Mouse (Mus musculus) testis, adult 2 months (tissue): ENCODE measurements at regions not wholly inside any gene's neighbourhood (a gene's known extent, or its start where the extent isn't known, plus 50 kb on each side); places are given as distances from the start of the nearest gene placed in this dataset.
"Not testable (repeated sequence)": the region's sequence is repeated elsewhere in the genome, so short reads cannot be mapped to it uniquely, and the experiment has no call there.

Experiments used
- H3K27ac ChIP-seq: fragments of 200-500 bp; 2 replicates; pipeline ENCODE4 v1.5.1; 2012; ENCODE audit warnings: low read depth, low read length; ENCODE audit not compliant: control insufficient read depth, insufficient read depth
- H3K27me3 ChIP-seq: fragments of 200-500 bp; 2 replicates; pipeline ENCODE4 v1.6.1; 2012; ENCODE audit warnings: mild to moderate bottlenecking, low read length, moderate library complexity; ENCODE audit not compliant: control insufficient read depth, insufficient read depth
- H3K36me3 ChIP-seq: fragments of 200-500 bp; 2 replicates; pipeline ENCODE4 v1.6.1; 2012; ENCODE audit warnings: mild to moderate bottlenecking, low read length; ENCODE audit not compliant: control insufficient read depth, insufficient read depth
- H3K4me1 ChIP-seq: fragments of 200-500 bp; 2 replicates; pipeline ENCODE4 v1.6.1; 2012; ENCODE audit warnings: low read length; ENCODE audit not compliant: control insufficient read depth, insufficient read depth
- H3K4me3 ChIP-seq: fragments of 200-500 bp; 2 replicates; pipeline ENCODE4 v1.5.1; 2012; ENCODE audit warnings: low read depth, mild to moderate bottlenecking, low read length, moderate library complexity, mixed read lengths; ENCODE audit not compliant: control insufficient read depth
- CTCF ChIP-seq: fragments of 200-500 bp; IDR thresholded peaks from 2 replicates; pipeline ENCODE4 v1.5.1; 2012; ENCODE audit warnings: low read depth, mild to moderate bottlenecking, inconsistent platforms, low read length, moderate library complexity; ENCODE audit not compliant: control insufficient read depth, insufficient read depth, insufficient replicate concordance
- POLR2A ChIP-seq: fragments of 200-500 bp; IDR thresholded peaks from 2 replicates; pipeline ENCODE4 v1.6.1; 2012; ENCODE audit warnings: low read depth, mild to moderate bottlenecking, inconsistent platforms, low read length, moderate library complexity; ENCODE audit not compliant: control insufficient read depth

- Histone ChIP-seq H3K4me3 (no peak overlapping the region), H3K36me3 (no peaks in the 10 kb centered on the region)
- no peak for TF ChIP-seq CTCF
- TF ChIP-seq POLR2A: no peak
Measured at GRCm38 (mm10) chr14:86301666-86302065, 839.4 kb downstream of the Diaph3 start.

GRCm38 (mm10) chr14:86300811-86301210 is 840.2 kb downstream of the Diaph3 start:
- no peak for TF ChIP-seq POLR2A
- no peak for TF ChIP-seq CTCF
- H3K4me1 ChIP-seq: no peaks in the 10 kb centered on the region
- no peaks in the 10 kb centered on the region for H3K36me3 ChIP-seq
- no peak overlapping the region for H3K4me3 ChIP-seq
- no peaks in the 10 kb centered on the region for H3K27me3 ChIP-seq
- no peak overlapping the region for H3K27ac ChIP-seq

More at GRCm38 (mm10) chr14:86301666-86302065, 839.4 kb downstream of the Diaph3 start:
- Histone ChIP-seq H3K4me1 (no peaks in the 10 kb centered on the region), H3K27ac (no peak overlapping the region), H3K27me3 (no peaks in the 10 kb centered on the region)

- no peak for TF ChIP-seq CTCF
- TF ChIP-seq POLR2A: no peak
- Histone ChIP-seq H3K4me3 (no peak overlapping the region), H3K4me1 (no peaks in the 10 kb centered on the region), H3K27ac (no peak overlapping the region), H3K27me3 (no peaks in the 10 kb centered on the region), H3K36me3 (no peaks in the 10 kb centered on the region)
Measured at GRCm38 (mm10) chr14:86297991-86298390, 843.0 kb downstream of the Diaph3 start.

- not testable (repeated sequence) for H3K27ac ChIP-seq, H3K27me3 ChIP-seq, H3K4me3 ChIP-seq, H3K36me3 ChIP-seq, H3K4me1 ChIP-seq
Measured at GRCm38 (mm10) chr14:86294606-86295005, 846.4 kb downstream of the Diaph3 start.

GRCm38 (mm10) chr14:86293804-86294203 is 847.2 kb downstream of the Diaph3 start:
- no peaks in the 10 kb centered on the region for H3K27me3 ChIP-seq
- no peaks in the 10 kb centered on the region for H3K36me3 ChIP-seq
- H3K27ac ChIP-seq: no peak overlapping the region
- H3K4me1 ChIP-seq: no peaks in the 10 kb centered on the region
- TF ChIP-seq CTCF (no peak), POLR2A (no peak)
- H3K4me3 ChIP-seq: no peak overlapping the region

- Histone ChIP-seq H3K36me3 (no peaks in the 10 kb centered on the region), H3K27me3 (no peaks in the 10 kb centered on the region), H3K27ac (no peak overlapping the region), H3K4me1 (no peaks in the 10 kb centered on the region), H3K4me3 (no peak overlapping the region)
- TF ChIP-seq POLR2A (no peak), CTCF (no peak)
Measured at GRCm38 (mm10) chr14:86293371-86293770, 847.7 kb downstream of the Diaph3 start.

GRCm38 (mm10) chr14:86290556-86290955 is 850.5 kb downstream of the Diaph3 start:
- Histone ChIP-seq H3K4me3 (no peak overlapping the region), H3K4me1 (no peaks in the 10 kb centered on the region), H3K27me3 (no peaks in the 10 kb centered on the region), H3K27ac (no peak overlapping the region), H3K36me3 (no peaks in the 10 kb centered on the region)
- TF ChIP-seq CTCF (no peak), POLR2A (no peak)

- TF ChIP-seq CTCF: no peak
- no peak for TF ChIP-seq POLR2A
- H3K4me3 ChIP-seq: no peak overlapping the region
- no peaks in the 10 kb centered on the region for H3K4me1 ChIP-seq
- H3K36me3 ChIP-seq: no peaks in the 10 kb centered on the region
- no peak overlapping the region for H3K27ac ChIP-seq
- no peaks in the 10 kb centered on the region for H3K27me3 ChIP-seq
Measured at GRCm38 (mm10) chr14:86261640-86262230, 879.3 kb downstream of the Diaph3 start.
